Mouse (Mus musculus) spleen, adult 2 months (tissue): ENCODE data around the gene BC053393.

Experiments used
- CTCF ChIP-seq: fragments of 200-500 bp; IDR thresholded peaks from 2 replicates; pipeline ENCODE4 v1.5.1; 2011; ENCODE audit warnings: mild to moderate bottlenecking, inconsistent platforms; ENCODE audit not compliant: insufficient read depth, insufficient read length, insufficient replicate concordance; ENCODE audit errors: extremely low read depth
- POLR2A ChIP-seq: fragments of 200-500 bp; IDR thresholded peaks from 2 replicates; pipeline ENCODE4 v1.6.1; 2011; ENCODE audit warnings: low read depth, low read length, inconsistent platforms

- TF ChIP-seq CTCF (no peak), POLR2A (no peak)
Measured at GRCm38 (mm10) chr11:46620414-46621168, 49.3 kb downstream of the BC053393 start.
